ENCODE assay signal across 20 mouse cellular contexts in genomic region chr12:102092342-102093094, GRCm38 (mm10). TPM values are rescaled to one million over a fixed set of nuclear protein-coding genes. Genes with fewer than 3 reads are reported as not detected.
"Had no signal": no experiment of that assay in that cellular context is flagged by ENCODE, and none has a peak within 500 bp of the region (broad histone marks: within the 10 kb centered on the region; RNA-seq: fewer than 3 reads in every experiment).

No protein-coding gene starts in this region.

- H3K27me3 ChIP-seq: neural tube, embryonic 12.5 days; neural tube, embryonic 13.5 days; neural tube, embryonic 15.5 days; stomach, embryonic 15.5 days had no signal

- H3K9me3 ChIP-seq: neural tube, embryonic 12.5 days; neural tube, embryonic 13.5 days; neural tube, embryonic 15.5 days; stomach, embryonic 15.5 days had no signal

- H3K4me1 ChIP-seq: neural tube, embryonic 12.5 days; neural tube, embryonic 13.5 days; neural tube, embryonic 15.5 days; stomach, embryonic 15.5 days had no signal

- H3K4me3 ChIP-seq: neural tube, embryonic 12.5 days; neural tube, embryonic 13.5 days; neural tube, embryonic 15.5 days; stomach, embryonic 15.5 days had no signal

- H3K9ac ChIP-seq: neural tube, embryonic 12.5 days; neural tube, embryonic 13.5 days; neural tube, embryonic 15.5 days; stomach, embryonic 15.5 days had no signal

- DNase-seq: retina, postnatal 1 day; right cerebral cortex, adult 18-20 months; right cerebral cortex, postnatal 14 days; right cerebral cortex, postnatal 25 days; right cerebral cortex, postnatal 4 days; spleen, adult 18-20 months; thymus, adult 18-20 months; thymus, adult 2 months; thymus, postnatal 14 days; thymus, postnatal 25 days; thymus, postnatal 36 days; thymus, postnatal 4 days had no signal

- H3K27ac ChIP-seq: neural tube, embryonic 12.5 days; neural tube, embryonic 13.5 days; stomach, embryonic 15.5 days; stomach, postnatal 0 days had no signal

- H3K36me3 ChIP-seq: neural tube, embryonic 12.5 days; neural tube, embryonic 13.5 days; neural tube, embryonic 15.5 days; stomach, embryonic 15.5 days had no signal

- H3K4me2 ChIP-seq: neural tube, embryonic 12.5 days; neural tube, embryonic 13.5 days; neural tube, embryonic 15.5 days; stomach, embryonic 15.5 days had no signal

RNA-seq across cellular contexts. Expression of gene Slc24a4, which starts 36.0 kb away (rescaled TPM):
- total RNA-seq: neutrophil, adult 5-6 weeks had no signal
- polyA plus RNA-seq: small intestine, adult 2 months; spleen, adult 2 months had no signal
